Mouse (Mus musculus) testis, postnatal 14 days (tissue): ENCODE results near the gene Stk32b.

ENCODE experiments used
- DNase-seq: peaks from one replicate; pipeline ENCODE4 v3.0.0; 2021; ENCODE audit warnings: low spot score

Gene Stk32b

DNA sequence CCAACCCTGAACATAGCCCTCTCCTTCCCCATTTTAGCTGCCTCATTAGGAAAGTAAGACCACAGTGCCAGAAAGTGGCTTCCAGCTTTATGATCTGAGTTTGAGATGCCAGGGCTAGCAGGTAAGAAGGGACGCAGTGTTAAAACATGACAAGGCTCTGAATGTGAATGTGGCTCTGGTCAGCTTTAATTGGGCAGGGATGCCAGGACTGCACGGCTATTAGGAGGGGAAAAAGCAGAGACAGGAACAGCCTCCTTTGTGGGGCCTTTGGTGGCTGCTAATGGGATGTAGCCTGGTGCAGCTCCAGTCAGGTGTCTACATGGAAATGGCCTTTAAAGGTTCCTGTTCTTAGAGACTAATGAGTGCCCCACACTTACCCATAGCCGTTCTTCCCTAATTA, 52.0 kb downstream of the Stk32b start:
- DNase-seq, result no peak

GRCm38 (mm10) chr5:37659177-37659576, 57.8 kb downstream of the Stk32b start:
- no peak for DNase-seq

- no peak for DNase-seq
Measured at GRCm38 (mm10) chr5:37657741-37658140, 59.2 kb downstream of the Stk32b start.

DNA sequence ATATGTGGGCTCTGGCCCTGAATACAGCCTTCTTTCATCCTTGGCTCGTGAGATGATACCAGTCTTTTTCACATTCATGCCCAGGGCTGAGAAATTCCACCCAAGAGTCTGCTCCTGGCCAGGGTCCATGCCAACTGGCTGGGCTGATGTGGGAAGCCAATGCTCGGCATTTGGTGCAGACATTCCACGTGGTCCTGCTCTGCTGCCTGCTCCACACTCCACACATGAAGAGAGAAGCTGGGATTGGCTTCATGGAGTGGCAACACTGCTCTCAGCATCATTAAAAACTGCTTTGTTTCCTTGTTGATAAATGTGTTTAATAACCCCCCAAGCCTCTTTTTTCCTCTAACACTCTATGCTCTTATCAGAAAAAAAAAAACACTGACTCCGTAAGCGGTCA, 61.8 kb downstream of the Stk32b start:
- no peak for DNase-seq

GRCm38 (mm10) chr5:37650681-37651211, 66.2 kb downstream of the Stk32b start:
- DNase-seq, result no peak

DNA sequence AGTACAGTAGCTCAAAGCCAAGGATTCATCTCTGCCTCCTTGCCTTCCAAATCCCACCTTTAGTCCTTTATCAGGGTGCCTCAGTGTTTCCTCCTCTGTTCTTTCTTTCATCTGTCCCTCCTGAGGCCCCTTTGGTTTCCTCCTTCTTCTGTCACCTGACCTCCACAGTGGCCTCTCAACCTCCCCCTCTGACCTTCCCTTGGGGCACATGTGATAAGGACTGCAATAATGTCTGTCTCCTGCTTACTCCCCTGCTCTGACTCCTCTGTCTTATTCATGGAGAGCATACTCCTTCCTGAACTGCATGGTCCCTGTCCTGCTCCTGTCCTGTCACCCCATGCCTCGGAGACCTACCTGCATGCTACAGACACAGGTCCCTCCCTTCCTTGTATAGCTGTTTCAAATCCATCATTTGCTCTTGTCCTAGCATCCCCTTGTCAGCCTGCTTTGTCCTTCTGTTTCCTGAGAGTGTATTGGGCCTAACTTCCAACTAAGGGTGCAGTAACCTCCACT, 66.8 kb downstream of the Stk32b start:
- DNase-seq, result no peak

- DNase-seq, result no peak
Measured at GRCm38 (mm10) chr5:37644082-37644481, 72.9 kb downstream of the Stk32b start.

DNA sequence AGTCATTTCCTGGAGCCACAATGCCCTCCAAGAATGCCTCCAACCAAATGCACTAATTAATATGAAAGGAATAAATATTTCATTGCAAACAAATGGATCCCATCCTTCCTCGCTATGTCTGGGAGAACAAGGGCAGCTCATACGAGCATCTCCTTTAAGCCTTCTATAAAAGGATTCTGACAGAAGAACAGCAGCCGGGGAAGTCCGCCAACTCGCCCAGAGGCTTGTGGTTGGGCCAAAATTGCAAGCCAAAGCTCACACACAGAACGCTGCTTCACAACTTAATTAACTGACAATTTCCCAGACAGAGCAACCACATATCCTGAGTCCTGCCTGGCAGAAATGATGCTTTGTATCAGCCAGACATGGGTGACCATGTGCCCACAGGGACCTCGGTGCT, 74.5 kb downstream of the Stk32b start:
- DNase-seq, result no peak

- no peak for DNase-seq
Measured at GRCm38 (mm10) chr5:37634791-37635190, 82.2 kb downstream of the Stk32b start.

DNA sequence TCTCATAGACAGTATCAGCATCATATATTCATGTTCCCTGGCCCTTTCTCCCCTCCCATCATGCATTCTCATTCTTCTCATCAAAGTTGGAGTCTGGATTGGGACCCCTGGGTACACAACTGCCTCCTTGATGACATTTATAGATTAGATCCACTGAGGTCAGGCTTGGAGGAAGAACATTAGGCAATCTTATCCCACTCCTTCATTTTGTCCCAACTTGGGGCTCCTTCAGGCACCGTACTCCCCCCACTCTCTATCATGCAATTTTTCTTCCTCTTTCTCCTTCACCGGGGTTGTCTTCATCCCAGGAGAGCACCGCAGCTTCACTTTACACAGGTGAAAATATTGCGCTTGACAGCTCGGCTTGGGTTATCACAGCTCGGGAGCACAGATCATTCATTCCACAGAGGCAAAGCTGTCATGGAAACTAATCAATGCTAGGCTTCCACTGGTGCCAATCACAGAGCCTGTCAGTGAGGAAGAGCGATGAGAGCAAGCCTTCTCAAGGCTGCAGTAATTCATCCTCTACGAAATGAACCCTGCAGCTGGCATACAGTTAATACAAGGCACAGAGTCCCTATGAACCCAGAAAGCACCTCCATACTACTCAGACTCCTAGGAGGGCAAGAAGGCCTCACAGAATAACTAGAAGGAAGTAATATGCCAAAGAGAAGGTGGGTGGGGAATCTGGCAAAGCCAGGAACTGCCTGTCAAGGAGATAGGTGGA, 89.4 kb downstream of the Stk32b start:
- DNase-seq, result no peak

DNA sequence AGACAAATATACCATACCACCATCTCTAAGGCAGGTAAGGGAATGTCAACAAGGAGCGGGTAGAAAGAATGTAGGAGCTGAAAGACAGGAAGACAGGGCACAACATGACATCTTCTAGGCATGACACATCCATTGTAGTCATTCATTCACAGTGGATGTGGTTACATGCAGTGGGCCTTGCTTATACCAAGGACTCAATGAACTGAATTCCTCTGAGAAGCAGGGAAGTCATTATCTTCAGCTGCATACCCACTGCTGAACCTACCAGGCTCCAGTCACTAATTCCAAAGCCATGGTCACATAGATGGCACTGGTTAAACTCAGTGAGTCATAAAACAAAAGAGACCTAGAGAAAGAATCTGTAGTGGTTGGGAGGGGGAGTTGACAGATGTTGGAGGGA, 105.1 kb downstream of the Stk32b start:
- no peak for DNase-seq

GRCm38 (mm10) chr5:37599566-37599965, 117.4 kb downstream of the Stk32b start:
- DNase-seq, result no peak

- no peak for DNase-seq
Measured at GRCm38 (mm10) chr5:37598271-37598670, 118.7 kb downstream of the Stk32b start.

DNA sequence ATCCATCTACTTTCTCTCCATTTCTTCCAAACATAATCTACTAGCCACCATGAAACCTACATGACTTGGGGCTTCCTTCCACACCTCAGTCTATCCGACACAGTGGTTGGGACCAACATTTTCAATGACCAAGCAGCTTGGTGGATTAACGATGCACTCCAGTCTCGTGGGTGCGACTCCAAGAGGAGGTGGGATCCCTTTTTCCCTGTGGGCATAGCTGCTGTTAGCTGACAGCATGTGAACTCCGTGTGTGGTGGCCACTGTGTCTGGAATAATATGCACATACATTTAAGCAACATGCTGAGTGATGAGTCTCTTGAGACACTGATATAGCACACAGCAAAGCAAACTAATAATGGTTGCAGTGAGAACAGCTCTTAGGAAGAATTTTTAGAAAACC, 124.6 kb downstream of the Stk32b start:
- DNase-seq, result no peak

GRCm38 (mm10) chr5:37587861-37588260, 129.1 kb downstream of the Stk32b start:
- no peak for DNase-seq

DNA sequence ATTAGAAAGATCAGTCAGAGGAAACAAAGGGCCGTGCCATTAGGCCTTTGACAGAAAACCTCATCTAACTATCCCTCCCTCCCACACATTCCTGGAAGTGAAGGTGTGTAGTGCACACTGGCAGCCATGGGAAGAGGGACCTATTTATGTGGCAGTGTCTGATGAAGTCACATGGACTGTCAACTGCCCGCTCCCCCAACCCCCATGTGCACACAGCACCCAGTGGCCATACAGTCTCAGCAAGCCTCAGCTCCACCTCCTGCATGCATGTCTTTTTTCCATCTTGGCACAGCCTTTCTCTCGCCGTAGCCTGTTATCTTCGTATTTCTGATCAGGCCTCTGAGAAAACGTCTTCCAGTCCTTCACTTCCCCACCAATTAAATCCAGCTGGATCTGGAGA, 130.9 kb downstream of the Stk32b start:
- no peak for DNase-seq

GRCm38 (mm10) chr5:37575427-37575826, 141.5 kb downstream of the Stk32b start:
- no peak for DNase-seq

- no peak for DNase-seq
Measured at GRCm38 (mm10) chr5:37557274-37557815, 159.6 kb downstream of the Stk32b start.

GRCm38 (mm10) chr5:37554231-37554630, 162.7 kb downstream of the Stk32b start:
- no peak for DNase-seq

DNA sequence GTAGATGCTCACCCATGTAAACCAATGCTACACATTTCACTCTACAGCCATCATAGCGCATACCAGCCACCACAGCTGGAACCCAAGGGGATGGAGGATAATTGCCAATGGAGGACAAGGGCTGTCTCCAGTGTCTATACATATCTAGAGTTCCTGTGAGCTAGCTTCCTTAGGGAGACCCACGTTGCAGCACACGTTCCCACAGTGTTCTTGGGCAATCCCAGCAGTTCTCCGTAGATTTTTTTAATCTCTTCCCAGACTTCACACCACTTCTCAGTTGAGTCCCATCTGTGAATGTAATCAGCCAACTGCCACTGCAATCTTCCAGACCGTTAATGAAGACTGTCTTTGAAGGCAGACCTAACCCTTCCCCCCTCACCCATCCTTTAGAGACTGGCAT, 165.3 kb downstream of the Stk32b start:
- DNase-seq, result no peak

DNA sequence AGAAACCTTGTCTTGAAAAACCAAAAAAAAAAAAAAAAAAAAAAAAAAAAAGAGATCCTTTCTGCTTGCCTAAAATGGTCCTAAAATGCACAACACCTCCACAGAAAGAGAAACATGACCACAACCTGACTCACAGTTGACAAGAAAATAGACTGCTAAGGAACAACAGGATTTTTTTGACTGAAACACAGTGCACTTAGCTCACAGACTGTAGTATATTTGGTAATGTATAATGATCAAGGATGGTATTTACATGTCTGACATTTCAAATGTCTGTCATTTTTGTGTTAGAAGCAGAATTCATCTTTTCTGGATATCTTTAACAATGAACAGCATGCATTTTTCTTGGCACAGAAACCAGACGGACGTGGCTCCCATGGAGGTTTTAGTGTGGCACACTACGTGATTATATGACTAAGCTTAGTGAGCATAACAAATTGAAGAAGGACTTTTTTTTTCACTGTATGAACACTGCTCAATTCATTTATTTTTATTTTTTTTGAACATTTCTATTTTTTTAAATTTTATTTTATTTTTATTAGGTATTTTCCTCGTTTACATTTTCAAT, 181.2 kb downstream of the Stk32b start:
- no peak for DNase-seq

GRCm38 (mm10) chr5:37535227-37535626, 181.7 kb downstream of the Stk32b start:
- no peak for DNase-seq

GRCm38 (mm10) chr5:37525363-37525762, 191.6 kb downstream of the Stk32b start:
- no peak for DNase-seq
